Mouse (Mus musculus) ES-Bruce4 (cell line): ENCODE results near the gene H2-Eb1.

Experiments used
- CTCF ChIP-seq: IDR thresholded peaks from one replicate; pipeline ENCODE4 v1.8.1; 2011; ENCODE audit warnings: low read depth, low read length
- POLR2A ChIP-seq: IDR thresholded peaks from one replicate; pipeline ENCODE4 v1.8.1; 2011; ENCODE audit warnings: low read length; ENCODE audit not compliant: insufficient read depth

GRCm38 (mm10) chr17:34349429-34349828 is 43.8 kb downstream of the H2-Eb1 start:
- peak; percentile 50 for TF ChIP-seq CTCF
- no peak for TF ChIP-seq POLR2A
